Mouse (Mus musculus) neural tube, embryonic 11.5 days (tissue): Measurements from ENCODE around the gene March5. TPM values are rescaled to one million over a fixed set of nuclear protein-coding genes. Genes with fewer than 3 reads are reported as not detected.
A peak's percentile ranks its signal among the peaks of the same experiment; 100 is the strongest.

Experiments
- ATAC-seq: fragments of 200-750 bp; cut with Nextera tagmentation; 2 replicates; pipeline ENCODE4 v1.8.0; 2017; ENCODE audit warnings: moderate number of reproducible peaks, mild to moderate bottlenecking, moderate TSS enrichment, moderate library complexity; ENCODE audit not compliant: insufficient read depth, low FRiP score, low TSS enrichment
- DNase-seq: peaks from one replicate; pipeline ENCODE4 v3.0.0-alpha.2; 2015; ENCODE audit warnings: low spot score
- H3K27ac ChIP-seq: fragments of 300-500 bp; sonication (generic); 2 replicates; pipeline ENCODE4 v1.5.1; 2014; ENCODE audit warnings: low read depth, mild to moderate bottlenecking, low read length
- H3K27me3 ChIP-seq: fragments of 300-500 bp; sonication (generic); 2 replicates; pipeline ENCODE4 v1.6.1; 2014; ENCODE audit warnings: mild to moderate bottlenecking, low read length, mixed read lengths; ENCODE audit not compliant: control insufficient read depth, insufficient read depth
- H3K36me3 ChIP-seq: fragments of 300-500 bp; sonication (generic); 2 replicates; pipeline ENCODE4 v1.6.1; 2014; ENCODE audit warnings: mild to moderate bottlenecking, low read length, moderate library complexity, mixed read lengths; ENCODE audit not compliant: control insufficient read depth, insufficient read depth
- H3K4me1 ChIP-seq: fragments of 300-500 bp; sonication (generic); 2 replicates; pipeline ENCODE4 v1.6.1; 2014; ENCODE audit warnings: low read length, mixed read lengths; ENCODE audit not compliant: control insufficient read depth, insufficient read depth
- H3K4me2 ChIP-seq: fragments of 300-500 bp; sonication (generic); 2 replicates; pipeline ENCODE4 v1.6.1; 2014; ENCODE audit warnings: low read depth, mild to moderate bottlenecking, moderate library complexity
- H3K4me3 ChIP-seq: fragments of 300-500 bp; sonication (generic); 2 replicates; pipeline ENCODE4 v1.5.1; 2014; ENCODE audit warnings: low read depth, low read length
- H3K9ac ChIP-seq: fragments of 300-500 bp; sonication (generic); 2 replicates; pipeline ENCODE4 v1.6.1; 2014; ENCODE audit warnings: mild to moderate bottlenecking, low read length
- H3K9me3 ChIP-seq: fragments of 300-500 bp; sonication (generic); 2 replicates; pipeline ENCODE4 v1.6.1; 2016; ENCODE audit warnings: low read length; ENCODE audit not compliant: control insufficient read depth
- WGBS: fragments of 180-500 bp; shearing (Covaris S2); extraction: QIAGEN DNeasy Blood & Tissue Kit; methylation state at CpG from one replicate; pipeline ENCODE4 v1.1.7; 2014; 5-methylcytosine and 5-hydroxymethylcytosine counted together
- polyA plus RNA-seq: library from polyadenylated mRNA; unstranded; fragments of >200 nt; fragmentation: Nextera tagmentation; extraction: Ambion mirVana; gene quantifications from 2 replicates; pipeline ENCODE4 v1.2.1, GENCODE M21; 2014

March5 gene
- polyA plus RNA-seq, 1 experiment from 2014 or later: 142 TPM

GRCm38 (mm10) chr19:37265333-37266103 lies 58.2 kb downstream of the March5 start:
- H3K4me3 ChIP-seq: no peak overlapping the region
- no peak overlapping the region for H3K4me2 ChIP-seq
- H3K9me3 ChIP-seq: no peaks in the 10 kb centered on the region
- peak; percentile 62 for ATAC-seq
- H3K27ac ChIP-seq: no peak overlapping the region
- DNase-seq: peak; percentile 84
- 37% methylated on average over 10 of the region's 10 CpGs for WGBS
- H3K4me1 ChIP-seq: no peaks in the 10 kb centered on the region
- no peak overlapping the region for H3K9ac ChIP-seq
- H3K36me3 ChIP-seq: no peaks in the 10 kb centered on the region; the same call in 1 of the 2 replicates
- H3K27me3 ChIP-seq: no peaks in the 10 kb centered on the region

DNA sequence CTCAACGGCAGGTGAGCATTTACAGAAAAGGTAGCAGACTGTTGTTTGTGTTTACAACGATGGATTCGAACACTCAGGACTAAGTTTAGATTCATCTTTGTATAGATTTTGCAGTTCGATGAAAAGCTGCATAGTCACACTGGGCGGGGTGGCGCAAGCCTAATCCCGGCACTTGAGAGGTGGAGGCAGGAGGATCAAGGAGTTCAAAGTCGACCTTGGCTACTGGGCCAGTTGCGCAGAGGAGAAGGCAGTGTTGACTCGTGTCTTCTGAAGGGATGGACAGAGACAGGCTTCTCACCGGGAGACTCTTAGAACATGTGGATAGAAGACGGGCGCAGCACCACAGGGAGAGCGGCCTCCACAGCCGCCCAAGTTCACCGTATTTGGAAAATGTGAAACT lies 61.8 kb downstream of the March5 start:
- ATAC-seq (no peak), DNase-seq (no peak)
- WGBS: 94% methylated on average over 16 of the region's 16 CpGs
- Histone ChIP-seq H3K9me3 (no peaks in the 10 kb centered on the region), H3K27me3 (no peaks in the 10 kb centered on the region), H3K27ac (no peak overlapping the region), H3K9ac (no peak overlapping the region), H3K4me2 (no peak overlapping the region), H3K4me3 (no peak overlapping the region), H3K4me1 (no peaks in the 10 kb centered on the region), H3K36me3 (no peaks in the 10 kb centered on the region; the same call in 1 of the 2 replicates)

Other genes with a start within 250 kb of the March5 start
- 2.8 and 4.3 TPM in 2 replicates for gene Cpeb3, start 1.1 kb downstream of the March5 start, polyA plus RNA-seq
- 57.0 and 67.0 TPM in 2 replicates for gene Ide, start 130.3 kb downstream of the March5 start, polyA plus RNA-seq
- 75.9 and 78.1 TPM in 2 replicates for gene Kif11, start 168.9 kb downstream of the March5 start, polyA plus RNA-seq
- gene Hhex, start 227.3 kb downstream of the March5 start, polyA plus RNA-seq: 4.5 and 5.8 TPM in 2 replicates